Mouse (Mus musculus): ENCODE data around the gene Clasp1.

GRCm38 (mm10) chr1:118481703-118482102, 92.8 kb downstream of the Clasp1 start:
- TF ChIP-seq CTCF (IDR thresholded peaks at IDR 0.05; ENCODE audit: control insufficient read depth, insufficient read depth, low read length) (no peak), POLR2A (IDR thresholded peaks at IDR 0.05; ENCODE audit: borderline replicate concordance, control insufficient read depth, low read depth, low read length) (no peak)
